Mouse (Mus musculus): Measurements from ENCODE around the gene Ankrd33b. TPM values are rescaled to one million over a fixed set of nuclear protein-coding genes. Genes with fewer than 3 reads are reported as not detected.

Ankrd33b gene
- total RNA-seq, 2 experiments from 2014 or later = 16.2 to 17.4 TPM

GRCm38 (mm10) chr15:31250027-31250426 is 117.5 kb downstream of the Ankrd33b start:
- intact Hi-C loops (cut with DNase I) = no loop called here

GRCm38 (mm10) chr15:31248882-31249281 is 118.6 kb downstream of the Ankrd33b start:
- intact Hi-C loops (cut with DNase I) = no loop called here
- DNase-seq = no peak

More at GRCm38 (mm10) chr15:31250027-31250426, 117.5 kb downstream of the Ankrd33b start:
- no peak for DNase-seq

DNA sequence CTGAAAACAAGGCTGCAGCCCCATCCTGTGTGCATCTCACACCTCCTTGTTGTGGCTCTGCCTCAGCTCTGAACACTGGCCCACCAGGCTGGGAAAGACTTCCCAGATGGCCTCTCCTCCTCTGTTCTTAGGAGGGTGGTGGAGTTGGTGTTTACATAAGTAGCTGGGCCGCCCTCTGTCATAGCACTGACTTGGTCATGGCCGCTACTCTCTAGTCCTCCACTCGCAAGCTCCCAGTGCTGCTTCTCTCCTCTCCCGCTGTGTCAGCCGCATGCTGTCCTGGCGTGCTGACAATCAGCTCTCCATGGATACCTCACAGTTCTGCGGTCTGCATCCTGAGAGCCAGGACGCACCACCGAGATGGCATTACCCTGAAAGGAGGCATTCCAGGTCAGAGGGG is 120.5 kb downstream of the Ankrd33b start:
- no peak for DNase-seq
- intact Hi-C loops (cut with DNase I) = no loop called here

DNA sequence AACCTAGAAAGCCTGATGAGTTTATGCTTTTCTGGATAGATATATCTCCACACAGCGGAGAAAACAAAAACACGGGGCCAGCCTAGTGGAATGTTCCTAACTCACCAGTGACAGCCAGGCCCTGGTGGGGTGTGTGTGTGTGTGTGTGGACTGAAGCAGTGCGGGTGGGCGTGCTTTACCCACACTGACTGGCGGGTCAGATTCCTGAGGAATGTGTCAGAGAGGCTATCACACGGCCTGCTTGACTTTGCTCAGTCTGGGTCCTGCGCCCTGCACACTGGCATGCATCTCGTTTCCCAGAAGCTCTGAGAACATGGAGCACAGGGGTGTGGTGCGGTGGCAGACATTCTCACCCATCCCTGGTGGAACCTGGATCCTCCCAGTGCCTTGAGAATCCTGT is 121.6 kb downstream of the Ankrd33b start:
- intact Hi-C loops (cut with DNase I) = no loop called here
- DNase-seq = no peak

DNA sequence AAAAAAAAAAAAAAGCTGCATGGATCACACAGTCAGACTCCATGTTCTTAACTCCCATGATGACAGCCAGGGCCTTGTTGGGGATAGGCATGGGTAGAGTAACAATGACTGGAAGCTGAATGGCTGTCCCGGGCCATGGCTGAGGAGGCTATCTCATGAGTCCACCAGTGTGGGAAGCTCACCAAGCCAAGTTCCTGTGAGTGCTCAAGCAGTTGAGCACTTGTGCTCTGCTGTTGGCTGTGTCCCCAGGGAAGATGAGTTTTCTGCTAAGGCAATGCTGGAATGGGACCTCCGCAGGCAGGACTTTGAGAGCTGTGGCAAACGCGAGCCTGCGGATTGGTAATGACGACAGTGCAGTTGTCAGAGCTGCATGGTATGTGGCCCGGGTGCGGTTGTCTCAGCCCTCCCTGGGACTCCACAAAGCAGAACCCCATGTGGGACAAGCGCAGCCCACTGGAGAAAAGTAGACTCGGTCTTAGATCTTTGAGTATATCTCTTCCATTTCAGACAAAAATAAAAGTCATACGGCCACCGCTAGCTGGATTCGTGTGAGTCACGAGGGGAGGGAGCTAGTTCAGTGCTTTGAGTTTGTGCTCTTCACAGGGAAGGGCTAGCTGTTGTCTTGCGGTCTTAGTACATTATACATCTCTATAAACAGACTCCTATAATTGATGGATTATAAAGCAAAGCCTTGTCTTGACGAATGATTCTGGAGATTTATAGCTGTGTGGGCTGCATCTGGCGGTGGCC is 122.7 kb downstream of the Ankrd33b start:
- intact Hi-C loops (cut with DNase I) = no loop called here
- no peak for DNase-seq

DNA sequence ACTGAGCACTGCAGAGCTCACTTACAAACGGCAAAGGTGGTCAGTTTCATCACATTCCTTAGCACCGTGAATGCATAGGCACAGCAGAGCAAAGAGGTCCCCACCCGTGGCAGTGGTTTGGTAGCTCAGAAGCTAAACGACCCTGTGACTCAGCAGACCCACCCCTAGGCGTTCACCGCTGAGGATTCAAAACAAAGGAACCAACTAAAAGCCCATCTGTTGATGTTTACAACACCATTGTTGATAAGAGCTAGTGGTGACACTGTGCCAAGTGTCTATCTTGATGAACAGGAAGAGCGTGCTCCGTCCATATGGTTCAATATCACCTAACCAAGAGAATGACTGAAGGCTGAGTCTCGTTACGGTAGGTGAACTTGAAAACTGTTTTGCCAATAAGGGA is 124.3 kb downstream of the Ankrd33b start:
- intact Hi-C loops (cut with DNase I) = no loop called here
- no peak for DNase-seq

Other genes with a start within 250 kb of the Ankrd33b start
- 10 to 100 TPM; 36.2 to 41.3 TPM for gene Dap, start 143.4 kb downstream of the Ankrd33b start, total RNA-seq (2021)
- gene Ropn1l, start 86.0 kb upstream of the Ankrd33b start, total RNA-seq (2021) = under 1 TPM in 1 of 2 experiments, not detected in 1; 0.27 TPM
- 100 to 1,000 TPM; 100 to 109 TPM for gene March6, start 163.3 kb upstream of the Ankrd33b start, total RNA-seq (2021)
- gene Cmbl, start 197.7 kb upstream of the Ankrd33b start, total RNA-seq (2021) = 10 to 100 TPM; 24.8 to 26.4 TPM
- 100 to 1,000 TPM; 176 to 187 TPM for gene Cct5, start 234.1 kb upstream of the Ankrd33b start, total RNA-seq (2021)
- 10 to 100 TPM; 15.3 to 16.4 TPM for gene Fam173b, start 234.1 kb upstream of the Ankrd33b start, total RNA-seq (2021)

Data from heart, postnatal 10 days (tissue).